Mouse (Mus musculus) erythroblast, embryonic 14.5 days (primary cell): Measurements from ENCODE around the gene Gm7358. TPM values are rescaled to one million over a fixed set of nuclear protein-coding genes. Genes with fewer than 3 reads are reported as not detected.
"Not testable (repeated sequence)": the region's sequence is repeated elsewhere in the genome, so short reads cannot be mapped to it uniquely, and the experiment has no call there.

Experiments
- H3K27me3 ChIP-seq: 2 replicates; pipeline ENCODE4 v1.6.1; 2012; ENCODE audit warnings: inconsistent platforms; ENCODE audit not compliant: control insufficient read depth
- H3K36me3 ChIP-seq: 2 replicates; pipeline ENCODE4 v1.6.1; 2012; ENCODE audit warnings: mild to moderate bottlenecking, inconsistent platforms; ENCODE audit not compliant: control insufficient read depth
- H3K4me1 ChIP-seq: 2 replicates; pipeline ENCODE4 v1.6.1; 2012; ENCODE audit warnings: inconsistent platforms; ENCODE audit not compliant: control insufficient read depth
- H3K4me3 ChIP-seq: replicated peaks from 2 replicates; pipeline ENCODE3; 2012; ENCODE audit warnings: moderate library complexity, mild to moderate bottlenecking, inconsistent platforms
- H3K9me3 ChIP-seq: 2 replicates; pipeline ENCODE4 v1.6.1; 2012; ENCODE audit warnings: low read length, inconsistent platforms, mixed read lengths; ENCODE audit not compliant: control insufficient read depth
- polyA plus RNA-seq: library from polyadenylated mRNA; stranded (reverse); fragments of >175 nt; gene quantifications from 2 replicates; pipeline ENCODE4 v1.2.3, GENCODE M21; 2012

Gene Gm7358
- polyA plus RNA-seq = not detected in 2 replicates

GRCm38 (mm10) chr17:14059431-14059830 is at the start of gene Gm7358:
Gene Gm7358, minus strand, starts transcription at chr17:14059531.
- not testable (repeated sequence) for H3K27me3 ChIP-seq, H3K4me1 ChIP-seq, H3K36me3 ChIP-seq, H3K9me3 ChIP-seq, H3K4me3 ChIP-seq

- not testable (repeated sequence) for H3K27me3 ChIP-seq, H3K4me3 ChIP-seq, H3K4me1 ChIP-seq, H3K9me3 ChIP-seq, H3K36me3 ChIP-seq
These were observed 43.7 kb upstream of the Gm7358 start for GRCm38 (mm10) chr17:14103018-14103417.

- not testable (repeated sequence) for H3K4me1 ChIP-seq, H3K27me3 ChIP-seq, H3K4me3 ChIP-seq, H3K36me3 ChIP-seq, H3K9me3 ChIP-seq
These were observed 42.2 kb upstream of the Gm7358 start for GRCm38 (mm10) chr17:14101446-14101980.

- H3K4me1 ChIP-seq, H3K36me3 ChIP-seq, H3K27me3 ChIP-seq, H3K9me3 ChIP-seq, H3K4me3 ChIP-seq: not testable (repeated sequence)
These were observed 40.6 kb upstream of the Gm7358 start for GRCm38 (mm10) chr17:14099886-14100285.

- not testable (repeated sequence) for H3K4me3 ChIP-seq, H3K27me3 ChIP-seq, H3K9me3 ChIP-seq, H3K36me3 ChIP-seq, H3K4me1 ChIP-seq
These were observed 34.8 kb upstream of the Gm7358 start for GRCm38 (mm10) chr17:14094165-14094564.

GRCm38 (mm10) chr17:14086629-14087028 is 27.3 kb upstream of the Gm7358 start:
- not testable (repeated sequence) for H3K4me1 ChIP-seq, H3K36me3 ChIP-seq, H3K4me3 ChIP-seq, H3K27me3 ChIP-seq, H3K9me3 ChIP-seq

- not testable (repeated sequence) for H3K4me1 ChIP-seq, H3K4me3 ChIP-seq, H3K27me3 ChIP-seq, H3K9me3 ChIP-seq, H3K36me3 ChIP-seq
These were observed 17.5 kb downstream of the Gm7358 start for GRCm38 (mm10) chr17:14041880-14042279.

- not testable (repeated sequence) for H3K4me3 ChIP-seq, H3K36me3 ChIP-seq, H3K27me3 ChIP-seq, H3K4me1 ChIP-seq, H3K9me3 ChIP-seq
These were observed 22.3 kb downstream of the Gm7358 start for GRCm38 (mm10) chr17:14037012-14037411.

GRCm38 (mm10) chr17:14036113-14036512 is 23.2 kb downstream of the Gm7358 start:
- H3K36me3 ChIP-seq, H3K27me3 ChIP-seq, H3K4me3 ChIP-seq, H3K4me1 ChIP-seq, H3K9me3 ChIP-seq: not testable (repeated sequence)

Other genes starting within 250 kb of the Gm7358 start
- not detected in 2 replicates for gene Gm7168, start 111.2 kb downstream of the Gm7358 start, polyA plus RNA-seq
- gene Gm7356, start 55.8 kb downstream of the Gm7358 start, polyA plus RNA-seq = not detected in 2 replicates
- gene Dact2, start 144.8 kb upstream of the Gm7358 start, polyA plus RNA-seq = not detected in 2 replicates
- gene Smoc2, start 220.0 kb upstream of the Gm7358 start, polyA plus RNA-seq = 0.10 and 0.24 TPM in 2 replicates